Mouse (Mus musculus): ENCODE measurements around the gene Mki67.
"Not testable (repeated sequence)": the region's sequence is repeated elsewhere in the genome, so short reads cannot be mapped to it uniquely, and the experiment has no call there.

Mki67 gene

DNA sequence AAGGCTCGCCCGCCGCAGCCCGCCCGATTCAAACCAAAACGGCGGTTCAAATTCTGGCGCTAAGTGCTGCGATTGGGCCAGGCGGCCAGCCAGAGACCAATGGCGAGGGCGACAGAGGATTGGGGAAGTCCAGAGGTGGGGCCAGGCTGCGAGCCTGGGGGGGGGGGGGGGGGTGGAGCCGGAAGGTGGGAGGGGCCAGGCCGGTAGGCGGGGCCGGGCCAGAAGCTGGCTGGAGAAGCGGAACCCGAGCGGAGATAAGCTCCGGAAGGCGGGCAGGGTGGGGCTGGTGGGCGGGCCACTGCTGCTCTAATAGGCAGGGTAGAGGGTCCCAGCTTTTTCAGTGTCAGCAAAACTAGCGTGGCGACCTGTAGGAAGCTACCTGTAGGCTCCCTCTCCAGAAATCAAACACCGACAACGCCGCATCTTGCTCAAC is 300 bp upstream of the Mki67 start:
- peak; percentile 86 for DNase-seq

DNA sequence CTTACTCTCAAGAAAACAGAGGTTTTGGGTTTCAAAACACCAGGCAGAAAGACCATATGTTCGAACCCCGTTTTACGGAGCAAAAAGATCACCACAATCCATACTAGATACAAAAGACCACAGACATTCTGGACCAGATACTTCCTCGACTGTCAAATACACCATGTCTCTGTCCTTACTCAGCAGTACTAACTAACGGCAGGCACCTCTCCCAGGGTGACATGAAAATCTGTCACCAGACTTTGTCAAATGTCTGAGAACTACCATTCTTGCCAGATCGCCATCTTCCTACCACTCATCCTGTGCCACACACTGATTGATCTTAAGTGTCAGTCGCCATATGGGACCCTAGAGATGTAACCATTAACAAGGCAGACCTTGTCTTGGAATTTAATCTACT is 995 bp downstream of the Mki67 start:
- DNase-seq: peak; percentile 23

DNA sequence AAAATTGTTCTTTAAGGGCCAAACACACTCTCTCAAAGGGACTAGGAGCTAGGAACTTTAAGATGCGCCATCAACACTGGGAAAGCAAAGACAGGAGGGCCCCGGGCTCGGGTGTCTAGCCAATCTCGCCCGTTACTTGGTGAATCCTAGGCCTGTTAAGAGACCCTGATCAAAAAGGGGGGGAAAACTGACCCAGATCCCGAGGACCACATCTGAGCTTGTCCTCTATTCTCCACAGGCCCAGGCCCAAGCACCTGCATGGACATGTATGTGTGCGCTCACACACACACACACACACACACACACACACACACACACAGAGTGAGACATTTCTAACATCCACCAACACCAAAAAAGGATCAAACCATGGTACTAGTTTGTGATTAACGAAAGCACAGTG is 2.8 kb downstream of the Mki67 start:
- DNase-seq: no peak

DNA sequence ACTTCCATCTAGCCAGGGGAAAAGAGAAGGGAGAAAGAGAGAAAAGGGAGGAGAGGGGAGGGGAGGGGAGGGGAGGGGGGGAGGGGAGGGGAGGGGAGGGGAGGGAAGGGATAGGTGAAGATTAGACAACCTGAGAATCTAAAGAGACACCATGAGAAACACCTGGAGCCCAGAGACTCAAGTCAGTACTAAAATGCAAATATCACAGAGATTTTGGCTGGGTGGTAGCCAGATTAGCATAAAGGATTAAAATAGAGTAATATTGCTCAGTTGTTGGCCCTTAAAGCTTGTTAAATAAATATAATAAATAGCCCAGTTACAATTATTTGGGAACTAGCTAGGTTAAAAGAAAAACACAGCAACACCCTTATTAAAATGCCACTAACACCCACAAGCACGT is 3.6 kb downstream of the Mki67 start:
- no peak for DNase-seq

DNA sequence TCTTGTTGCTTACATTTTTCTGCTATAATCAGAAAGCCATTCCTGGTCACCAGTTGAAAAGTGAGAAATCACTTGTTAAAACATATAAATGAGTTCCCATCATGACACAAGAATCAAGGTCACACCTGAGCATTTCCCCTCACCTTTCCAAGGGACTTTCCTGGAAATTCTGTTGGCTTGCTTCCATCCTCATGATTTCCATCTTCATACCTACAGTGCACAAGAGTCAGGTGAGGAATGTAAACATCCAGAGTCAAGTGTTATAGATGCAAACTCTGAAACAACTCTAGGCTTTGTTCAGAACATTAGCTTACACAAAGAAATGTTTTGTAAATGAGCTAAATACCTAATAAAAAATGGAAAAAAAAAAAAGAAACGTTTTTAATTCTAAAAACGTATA is 5.5 kb downstream of the Mki67 start:
- DNase-seq: no peak

DNA sequence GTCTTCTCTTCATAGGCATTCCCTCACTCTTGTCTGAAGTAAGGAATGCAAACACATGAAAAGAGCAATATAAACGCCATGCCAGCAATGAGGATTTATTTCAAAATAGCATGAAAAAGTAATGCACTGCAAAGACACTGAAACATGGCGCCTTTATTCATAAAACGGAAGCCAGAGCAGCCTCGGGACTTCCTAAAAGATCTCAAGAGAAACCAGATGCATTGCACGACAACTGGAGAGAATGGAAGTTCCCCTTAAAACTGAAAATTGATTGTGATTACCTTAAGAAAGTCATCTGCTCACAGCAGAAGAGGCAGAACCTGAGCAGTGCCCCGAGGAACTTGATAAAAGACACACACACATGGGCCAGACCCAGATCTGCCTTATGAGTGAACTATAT is 10.4 kb downstream of the Mki67 start:
- DNase-seq: no peak

DNA sequence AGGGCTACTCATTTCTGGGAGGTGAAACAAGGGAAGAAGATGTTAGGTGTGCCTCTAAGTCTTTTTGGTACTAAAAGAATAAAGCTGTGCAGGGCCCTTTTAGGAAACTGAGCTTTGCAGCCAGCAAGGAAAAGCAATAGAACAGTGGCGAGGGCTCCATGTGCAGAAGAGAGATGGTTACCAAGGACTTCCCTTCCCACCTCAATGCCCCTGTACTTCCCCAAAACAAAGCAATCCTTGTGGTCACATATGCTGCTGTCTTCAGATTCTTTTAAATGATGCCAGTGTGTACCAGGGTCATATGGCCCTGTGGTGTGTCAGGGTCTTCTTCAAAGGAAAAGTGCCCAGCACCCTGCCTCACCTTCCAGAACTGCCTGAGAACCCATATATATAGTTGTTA is 11.1 kb downstream of the Mki67 start:
- DNase-seq: no peak

DNA sequence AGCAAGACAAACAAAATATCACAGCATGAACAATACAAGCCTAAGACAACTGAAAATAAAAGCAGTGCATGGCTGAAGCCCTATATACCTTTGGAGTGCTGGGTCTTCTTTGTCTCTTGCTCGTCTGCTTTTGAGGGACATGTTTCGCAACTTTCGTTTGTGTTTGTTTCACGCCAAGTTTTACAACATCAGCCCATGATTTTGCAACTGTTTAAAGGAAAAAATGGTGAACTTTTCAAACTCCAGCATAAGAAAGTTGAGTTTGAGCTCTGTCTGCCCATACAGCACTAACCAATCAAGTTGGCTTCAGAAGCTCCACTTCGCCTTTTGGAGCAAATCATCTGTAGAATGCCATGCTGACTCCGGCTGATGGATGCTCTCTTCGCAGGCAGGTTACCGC is 11.9 kb downstream of the Mki67 start:
- DNase-seq: no peak

DNA sequence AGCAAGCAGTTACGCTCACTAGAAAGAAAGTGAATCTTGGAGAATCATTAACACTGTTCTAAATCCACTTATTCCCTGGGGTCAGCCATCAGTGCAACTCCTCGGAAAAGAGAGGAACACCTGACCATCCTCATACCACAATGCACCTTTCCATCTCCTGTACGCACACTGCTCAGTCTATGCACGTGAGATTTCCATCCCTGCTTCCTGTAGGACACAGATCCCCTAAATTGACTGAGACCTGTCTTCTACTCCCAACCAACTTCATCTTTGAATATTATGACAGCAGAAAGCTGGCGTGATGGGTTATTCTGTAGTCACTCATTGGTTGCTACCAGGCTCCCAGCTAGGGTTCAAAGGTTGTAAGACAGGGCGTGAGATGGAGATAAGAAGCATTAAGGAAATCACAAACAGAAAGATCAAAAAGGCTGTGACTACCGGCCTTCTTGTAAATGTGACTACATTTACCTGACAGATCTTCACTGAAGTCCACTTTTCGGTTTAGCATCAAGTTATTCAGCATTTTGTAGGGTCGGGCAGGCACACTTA is 12.5 kb downstream of the Mki67 start:
- no peak for DNase-seq

DNA sequence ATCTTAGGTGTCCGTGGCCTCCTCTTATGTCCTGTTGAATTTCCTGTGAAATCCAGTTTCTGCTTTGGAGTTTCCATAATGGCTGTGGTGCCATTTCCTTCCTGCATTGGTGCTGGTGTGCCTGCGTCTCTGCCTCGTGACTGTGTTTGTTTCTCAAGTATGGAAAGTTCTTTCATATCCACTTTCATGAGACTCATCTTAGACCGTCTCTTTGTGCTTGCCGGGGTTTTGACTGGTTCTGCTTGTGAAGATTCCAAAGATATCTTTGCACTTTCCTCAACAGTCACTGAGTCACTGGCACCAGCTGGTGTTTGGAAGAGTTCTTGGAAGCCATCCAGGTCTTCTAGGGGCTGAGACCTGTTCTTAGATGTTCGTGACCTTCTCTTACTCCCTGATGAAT is 16.8 kb downstream of the Mki67 start:
- DNase-seq: not testable (repeated sequence)

DNA sequence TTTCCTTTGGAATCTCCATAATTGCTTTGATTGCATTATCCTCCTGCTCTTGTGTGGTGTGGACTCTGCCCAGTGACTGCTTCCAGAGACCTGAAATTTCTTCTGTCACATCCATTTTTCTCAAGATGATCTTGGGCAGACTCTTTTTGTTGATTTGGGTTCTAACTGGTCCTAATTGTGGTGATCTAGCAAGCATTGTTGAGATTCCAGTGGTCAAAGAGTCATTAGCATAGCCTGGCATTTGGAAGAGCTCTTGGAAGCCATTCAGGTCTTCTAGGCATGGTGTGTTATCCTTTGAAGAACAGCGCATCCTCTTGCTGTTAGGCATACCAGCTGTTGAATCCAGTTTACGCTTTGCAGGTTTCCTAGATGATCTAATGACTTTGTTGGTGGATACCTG is 17.8 kb downstream of the Mki67 start:
- no peak for DNase-seq

DNA sequence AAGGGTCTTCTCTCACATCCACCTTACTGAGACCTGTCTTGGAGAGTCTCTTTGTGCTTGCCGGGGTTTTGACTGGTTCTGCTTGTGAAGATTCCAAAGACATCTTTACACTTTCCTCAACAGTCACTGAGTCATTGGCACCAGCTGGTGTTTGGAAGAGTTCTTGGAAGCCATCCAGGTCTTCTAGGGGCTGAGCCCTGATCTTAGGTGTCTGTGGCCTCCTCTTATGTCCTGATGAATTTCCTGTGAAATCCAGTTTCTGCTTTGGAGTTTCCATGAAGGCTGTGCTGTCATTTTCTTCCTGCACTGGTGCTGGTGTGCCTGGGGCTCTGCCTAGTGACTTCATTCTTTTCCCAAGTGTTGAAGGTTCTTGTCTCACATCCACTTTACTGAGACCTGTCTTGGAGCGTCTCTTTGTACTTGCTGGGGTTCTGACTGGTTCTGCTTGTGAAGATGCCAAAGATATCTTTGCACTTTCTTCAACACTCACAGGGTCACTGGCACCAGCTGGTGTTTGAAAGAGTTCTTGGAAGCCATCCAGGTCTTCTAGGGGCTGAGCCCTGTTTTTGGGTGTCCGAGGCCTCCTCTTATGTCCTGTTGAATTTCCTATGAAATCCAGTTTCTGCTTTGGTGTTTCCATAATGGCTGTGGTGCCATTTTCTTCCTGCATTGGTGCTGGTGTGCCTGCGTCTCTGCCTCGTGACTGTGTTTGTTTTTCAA is 19.0 kb downstream of the Mki67 start:
- DNase-seq: not testable (repeated sequence)

DNA sequence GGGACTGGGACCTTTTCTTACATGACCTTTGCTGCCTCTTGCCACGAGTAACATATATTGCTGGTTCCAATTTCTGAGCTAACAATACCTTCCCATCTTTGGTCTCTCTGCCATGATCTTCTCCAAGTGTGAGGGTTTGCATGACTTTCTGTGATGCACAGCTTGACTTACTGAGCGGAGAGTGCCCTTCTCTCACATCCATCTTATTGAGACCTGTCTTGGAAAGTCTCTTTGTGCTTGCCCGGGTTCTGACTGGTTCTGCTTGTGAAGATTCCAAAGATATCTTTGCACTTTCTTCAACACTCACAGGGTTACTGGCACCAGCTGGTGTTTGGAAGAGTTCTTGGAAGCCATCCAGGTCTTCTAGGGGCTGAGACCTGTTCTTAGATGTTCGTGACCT is 20.0 kb downstream of the Mki67 start:
- no peak for DNase-seq

DNA sequence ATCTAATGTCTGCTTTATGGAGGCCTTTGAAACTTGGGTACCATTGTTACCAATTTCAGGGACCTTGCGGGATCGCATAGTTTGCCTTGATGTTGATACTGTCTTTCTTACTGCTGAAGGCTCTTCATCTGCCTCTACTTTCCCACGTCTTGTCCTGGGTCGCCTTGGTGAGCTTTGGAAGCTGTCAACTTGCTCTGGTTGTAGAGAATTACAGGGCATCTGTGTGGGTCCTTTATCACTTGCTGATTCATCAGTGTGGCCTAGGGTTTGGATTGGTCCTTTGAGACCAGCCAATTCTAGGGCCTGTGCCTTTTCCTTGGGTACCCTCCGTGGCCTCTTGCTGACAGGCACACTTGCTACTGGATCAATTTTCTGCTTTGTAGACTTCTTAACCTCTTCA is 21.4 kb downstream of the Mki67 start:
- no peak for DNase-seq

DNA sequence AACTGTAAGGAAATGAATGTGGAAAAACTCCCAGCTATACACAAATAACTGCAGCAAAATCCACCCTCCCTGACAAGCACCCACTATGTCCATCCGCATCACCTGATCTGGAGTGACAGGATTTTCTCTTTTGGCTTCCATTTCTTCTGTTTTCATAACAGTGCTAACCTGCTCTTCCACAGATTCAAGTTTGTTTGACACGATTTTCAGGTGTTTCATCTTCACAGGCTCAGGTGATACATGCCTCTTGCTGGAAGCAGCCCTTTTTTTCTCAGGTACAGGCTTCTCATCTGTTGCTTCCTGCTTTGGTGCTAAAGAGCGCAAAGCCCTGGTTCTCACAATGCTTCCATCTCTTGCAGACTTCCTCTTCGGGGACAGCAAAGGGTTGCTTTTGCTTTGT is 22.0 kb downstream of the Mki67 start:
- no peak for DNase-seq

DNA sequence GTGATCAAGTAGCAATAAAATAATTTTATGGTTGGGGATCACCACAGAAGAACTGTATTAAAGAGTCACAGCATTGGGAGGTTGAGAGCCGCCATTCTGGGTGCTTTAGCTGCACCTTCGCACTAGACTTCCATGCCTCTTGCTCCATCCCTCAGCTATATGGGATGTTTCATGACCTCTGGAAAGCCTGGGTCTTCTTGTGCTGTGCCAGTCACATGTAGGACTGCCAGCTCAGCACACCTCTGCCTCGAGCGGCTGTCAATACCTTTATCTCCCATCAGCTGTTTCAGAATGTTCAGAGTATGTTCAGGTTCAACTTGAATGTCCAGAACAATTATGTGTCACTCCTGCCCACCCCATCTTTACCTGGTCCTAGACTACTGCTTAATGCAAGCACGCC is 24.2 kb downstream of the Mki67 start:
- DNase-seq: no peak

DNA sequence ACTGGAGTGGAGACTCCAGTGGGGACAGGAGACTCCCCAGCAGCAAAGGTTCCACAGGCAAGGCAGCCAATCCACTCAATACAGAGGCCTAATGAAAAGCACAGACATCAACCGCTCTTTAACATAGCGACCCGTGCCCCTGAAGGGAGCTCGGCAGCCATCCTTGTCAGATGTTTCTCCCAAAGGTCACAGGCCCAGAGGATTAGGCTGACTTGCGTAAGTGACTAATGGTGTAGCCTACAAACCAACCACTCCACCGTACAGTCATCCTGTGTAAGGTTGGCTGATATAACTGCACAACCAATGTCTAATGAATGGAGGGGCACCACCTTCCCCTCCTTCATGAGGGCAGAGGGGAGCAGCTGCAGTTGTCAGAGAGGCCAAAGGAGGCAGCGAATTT is 26.8 kb downstream of the Mki67 start:
- DNase-seq: no peak

DNA sequence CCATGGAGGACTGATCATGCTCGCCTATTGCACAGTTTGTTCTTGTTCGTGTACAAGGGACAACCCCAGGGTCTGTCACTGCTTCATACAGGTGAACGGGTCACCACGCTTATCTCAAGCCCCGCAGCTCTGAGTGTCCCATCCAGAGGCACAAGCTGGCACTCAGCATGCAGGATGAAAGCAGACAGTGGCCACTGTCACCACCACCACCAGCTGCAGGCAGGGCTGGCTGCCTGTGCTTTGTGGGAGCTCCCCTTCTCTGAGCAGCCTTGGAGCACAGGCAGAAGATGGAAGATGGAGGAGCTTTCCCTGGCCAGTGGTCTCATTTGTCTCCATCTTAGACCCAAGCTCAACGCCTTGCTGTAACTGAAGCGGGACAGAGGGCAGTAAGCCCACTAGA is 31.2 kb downstream of the Mki67 start:
- DNase-seq: no peak

DNA sequence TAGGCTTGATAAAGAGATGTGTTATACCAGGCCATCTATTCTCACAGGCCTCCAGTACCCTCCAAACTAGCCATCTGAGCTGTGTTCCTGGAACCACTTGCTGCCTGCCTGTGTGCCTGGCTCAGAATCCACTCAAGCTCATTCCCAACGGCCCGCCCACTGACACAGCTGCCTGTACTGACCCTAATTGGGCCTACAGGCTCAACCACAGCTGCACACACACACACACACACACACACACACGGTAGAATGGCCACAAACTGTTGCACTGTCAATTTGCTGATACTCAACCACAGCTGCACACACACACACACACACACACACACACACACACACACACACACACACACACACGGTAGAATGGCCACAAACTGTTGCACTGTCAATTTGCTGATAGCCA is 32.1 kb downstream of the Mki67 start:
- not testable (repeated sequence) for DNase-seq

DNA sequence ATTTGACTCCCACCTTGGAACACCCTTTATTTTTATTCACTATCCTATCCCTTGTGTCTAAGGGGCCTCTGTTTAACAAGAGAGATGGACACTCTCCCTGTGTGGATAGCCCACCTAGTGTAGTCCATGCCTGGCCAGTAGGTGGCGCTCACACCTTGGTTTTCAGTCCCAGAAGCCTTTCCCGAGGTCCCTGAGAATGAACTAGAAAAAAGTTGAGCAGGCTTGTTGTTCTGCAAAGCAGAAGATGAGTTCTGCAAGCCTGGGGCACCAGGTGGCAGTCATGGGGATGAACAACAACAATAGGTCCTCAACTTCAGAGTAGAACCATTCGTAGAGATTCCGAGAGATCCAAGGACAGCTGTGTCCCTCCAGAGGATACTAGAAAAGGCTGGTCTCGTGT is 35.8 kb downstream of the Mki67 start:
- peak; percentile 66 for DNase-seq

DNA sequence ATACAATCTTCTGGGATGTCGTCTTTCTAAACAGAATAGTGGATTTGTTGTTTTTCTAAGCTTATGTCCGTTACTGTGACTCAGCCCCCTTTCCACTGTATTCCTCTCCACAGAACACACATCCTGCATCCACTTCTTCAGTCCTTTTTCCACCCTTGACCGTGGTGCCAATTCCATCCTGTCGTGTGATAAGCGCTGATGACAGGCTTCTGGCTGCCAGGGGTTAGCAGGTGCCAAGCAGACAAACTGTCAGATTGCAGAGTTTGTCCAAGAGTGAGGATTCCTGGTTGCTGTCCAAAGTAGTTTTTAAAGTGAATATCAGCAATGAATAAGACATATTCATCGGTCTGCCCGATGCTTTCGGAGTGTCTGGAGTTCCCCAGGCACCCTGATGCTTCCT is 39.4 kb downstream of the Mki67 start:
- no peak for DNase-seq

DNA sequence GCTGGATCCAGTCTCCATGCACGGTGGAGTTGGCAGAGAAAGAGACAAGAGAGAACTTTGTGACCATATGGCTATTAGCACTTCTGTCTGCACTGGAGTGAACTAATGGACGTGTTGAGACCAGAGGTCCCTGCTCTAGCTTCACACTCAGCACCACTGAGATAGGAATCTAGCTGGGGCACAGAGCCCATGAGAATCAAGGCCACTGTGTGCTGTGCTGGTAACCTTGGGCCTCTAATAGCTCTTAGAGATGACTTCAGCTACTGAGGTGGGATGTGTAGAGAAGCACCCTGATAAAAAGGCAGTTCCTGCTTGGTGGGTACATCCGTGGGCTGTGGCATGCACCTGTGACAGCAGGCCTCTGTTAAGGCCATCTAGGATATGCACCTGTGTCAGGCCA is 42.6 kb downstream of the Mki67 start:
- no peak for DNase-seq

DNA sequence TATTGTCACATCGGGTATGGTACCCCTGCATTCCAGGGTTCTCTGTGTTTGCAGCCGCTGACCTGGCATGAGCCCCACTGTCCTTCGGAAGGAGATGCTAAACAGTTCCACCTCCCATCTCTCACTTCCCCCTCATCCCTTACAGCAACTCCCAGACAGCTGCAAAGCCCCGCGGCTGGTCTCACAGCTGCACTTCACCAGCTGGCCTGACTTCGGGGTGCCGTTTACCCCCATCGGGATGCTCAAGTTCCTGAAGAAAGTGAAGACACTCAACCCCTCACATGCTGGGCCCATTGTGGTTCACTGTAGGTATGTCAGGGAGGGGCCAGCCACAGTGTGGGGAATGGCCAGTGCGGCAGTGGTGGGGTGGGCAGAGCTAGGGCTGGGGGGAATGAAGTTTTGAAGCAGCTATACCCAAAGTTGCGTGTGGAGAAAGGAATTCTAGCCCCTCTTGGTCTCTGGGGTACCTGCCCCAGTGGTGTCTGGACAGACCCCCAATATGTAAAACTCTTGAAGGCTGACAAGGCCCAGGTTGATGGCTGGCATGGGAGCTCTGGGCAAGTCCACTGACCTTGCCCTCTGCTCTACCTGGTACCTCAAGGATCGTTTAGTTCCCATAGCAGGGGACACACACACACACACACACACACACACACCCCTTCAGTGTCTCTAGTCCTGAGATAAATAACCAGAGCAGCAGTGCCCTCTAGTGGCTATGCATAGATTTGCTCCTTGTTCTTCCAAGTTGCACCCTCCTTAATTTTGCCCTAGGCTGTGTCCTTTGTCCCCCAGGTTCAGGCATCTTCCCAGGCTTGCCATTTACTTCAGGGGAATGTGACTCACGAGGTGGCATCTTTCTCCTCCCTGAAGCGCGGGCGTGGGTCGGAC is 47.1 kb downstream of the Mki67 start:
- peak; percentile 69 for DNase-seq

DNA sequence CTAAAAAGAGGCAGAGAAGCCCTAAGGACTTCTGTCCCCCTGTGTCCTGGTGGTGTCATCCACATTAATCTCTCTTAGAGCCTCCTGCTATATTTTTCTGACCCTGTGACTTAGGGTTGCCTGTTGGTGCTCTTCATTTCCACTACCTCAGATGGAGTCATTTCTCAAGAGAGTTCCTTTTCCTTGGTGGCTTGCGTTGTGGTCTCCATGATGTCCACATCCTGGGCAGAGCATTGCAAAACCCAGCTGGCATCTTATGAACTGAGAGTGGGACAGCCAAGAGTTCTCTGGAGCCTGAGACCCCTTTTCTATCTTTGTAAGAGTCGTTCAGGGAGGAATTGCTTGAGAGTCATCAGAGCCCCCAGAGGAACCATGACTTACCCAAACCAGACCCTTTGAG is 49.8 kb downstream of the Mki67 start:
- no peak for DNase-seq

Measured in thymus, postnatal 25 days (tissue).